Mouse (Mus musculus) spleen, postnatal 14 days (tissue): ENCODE results near the gene Gm45753.

ENCODE experiments used
- DNase-seq, 2 experiments: peaks; one replicate each; pipeline ENCODE4 v3.0.0; 2021 to 2022; ENCODE audit warnings: low spot score in 2 of 2

Gm45753 gene

GRCm38 (mm10) chr8:45274317-45274716 lies 33.9 kb downstream of the Gm45753 start:
- DNase-seq: no peak

DNA sequence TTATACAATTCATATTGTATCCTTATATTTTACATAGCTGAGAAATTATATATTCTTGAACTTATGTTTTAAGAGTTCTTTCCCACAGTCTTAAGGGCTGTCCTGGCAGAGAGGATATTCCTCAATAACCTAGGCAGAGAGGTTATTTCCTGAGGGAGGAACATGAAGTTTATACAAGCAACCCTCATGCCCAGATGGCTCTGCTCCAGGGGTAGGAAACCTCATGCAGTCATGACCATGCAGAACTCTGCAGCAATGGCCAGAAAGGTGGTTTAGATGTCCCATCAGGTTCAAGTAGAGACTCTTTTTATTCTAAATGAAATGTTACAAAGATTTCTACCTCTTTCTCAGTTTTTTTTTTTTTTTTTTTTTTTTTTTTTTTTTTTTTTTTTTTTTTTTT lies 39.2 kb downstream of the Gm45753 start:
- no peak for DNase-seq

GRCm38 (mm10) chr8:45268485-45268884 lies 39.8 kb downstream of the Gm45753 start:
- DNase-seq: no peak

DNA sequence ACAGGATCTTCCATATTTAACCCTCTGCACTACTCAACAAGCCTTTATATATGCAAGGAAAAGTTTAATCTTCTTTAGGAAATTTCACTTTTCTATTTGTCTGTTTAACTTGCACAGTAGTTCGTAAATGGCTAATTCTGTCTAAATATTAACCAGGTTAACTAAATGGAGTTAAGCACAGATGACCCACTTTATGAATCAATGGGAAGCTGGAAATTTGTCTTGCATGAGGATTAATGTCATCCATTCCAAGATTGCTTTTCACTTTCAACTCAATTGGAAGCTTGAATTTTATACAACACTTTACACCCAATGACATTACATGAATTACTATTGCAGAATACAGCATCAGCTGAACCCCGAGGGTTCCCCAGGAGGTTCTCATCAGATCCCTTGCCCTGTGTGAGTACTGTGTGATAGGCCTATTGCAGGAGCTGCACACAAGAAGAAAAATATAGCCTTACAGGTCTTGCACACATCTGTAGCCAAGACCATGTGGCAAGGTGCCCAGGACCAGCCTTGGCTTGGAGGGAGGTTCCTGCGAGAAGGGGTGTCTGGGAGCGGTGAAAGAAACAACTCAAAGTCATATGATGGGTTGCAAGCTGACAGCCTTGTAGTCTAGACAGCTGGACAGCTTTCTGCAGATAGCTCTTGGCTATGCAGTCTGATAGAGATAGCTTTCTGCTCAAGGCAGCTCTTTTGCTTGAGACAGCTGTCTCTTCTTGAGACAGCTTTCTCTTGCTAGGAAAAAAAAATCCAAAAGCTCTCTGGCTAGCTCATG lies 40.5 kb downstream of the Gm45753 start:
- no peak for DNase-seq

DNA sequence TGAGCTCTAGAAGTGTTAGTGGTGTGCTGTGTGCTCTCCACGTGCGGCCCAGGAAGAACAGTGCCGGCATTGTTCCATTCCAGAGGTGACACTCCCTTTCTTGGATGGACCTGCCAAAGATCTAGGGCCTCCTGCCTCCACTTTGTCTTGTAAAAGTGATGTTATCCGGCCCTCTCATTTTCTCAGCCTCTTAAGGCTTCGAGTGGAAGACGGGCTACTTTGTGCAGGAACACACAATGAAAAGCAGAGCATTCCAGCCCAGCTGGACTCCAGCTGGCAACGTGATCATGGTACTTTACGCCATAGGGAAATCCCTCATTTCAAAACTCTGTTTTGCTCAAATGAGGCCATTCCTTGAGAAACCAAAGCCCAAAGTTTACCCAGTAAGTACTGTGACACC lies 41.3 kb downstream of the Gm45753 start:
- DNase-seq: no peak

- no peak for DNase-seq
Measured at GRCm38 (mm10) chr8:45264918-45265317, 43.3 kb downstream of the Gm45753 start.

DNA sequence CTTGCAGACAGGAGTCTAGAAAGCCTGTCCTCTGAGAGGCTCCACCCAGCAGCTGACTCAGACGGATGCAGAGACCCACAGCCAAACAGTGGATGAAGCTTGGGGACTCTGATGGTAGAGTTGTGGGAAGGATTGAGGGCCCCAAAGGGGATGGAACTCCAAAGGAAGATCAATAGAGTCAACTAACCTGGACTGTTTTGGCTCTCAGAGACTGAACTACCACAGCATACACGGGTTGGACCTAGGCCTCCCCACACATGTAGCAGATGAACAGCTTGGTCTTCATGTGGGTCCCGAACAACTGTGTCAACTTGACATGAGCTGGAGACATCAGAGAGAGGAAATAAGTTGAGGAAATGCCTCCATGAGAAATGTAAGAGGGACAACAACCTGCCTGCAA lies 45.4 kb downstream of the Gm45753 start:
- no peak for DNase-seq

GRCm38 (mm10) chr8:45261920-45262319 lies 46.3 kb downstream of the Gm45753 start, which contains the start of gene F11:
TSS of gene F11 (minus strand) at chr8:45262031.
- no peak for DNase-seq

DNA sequence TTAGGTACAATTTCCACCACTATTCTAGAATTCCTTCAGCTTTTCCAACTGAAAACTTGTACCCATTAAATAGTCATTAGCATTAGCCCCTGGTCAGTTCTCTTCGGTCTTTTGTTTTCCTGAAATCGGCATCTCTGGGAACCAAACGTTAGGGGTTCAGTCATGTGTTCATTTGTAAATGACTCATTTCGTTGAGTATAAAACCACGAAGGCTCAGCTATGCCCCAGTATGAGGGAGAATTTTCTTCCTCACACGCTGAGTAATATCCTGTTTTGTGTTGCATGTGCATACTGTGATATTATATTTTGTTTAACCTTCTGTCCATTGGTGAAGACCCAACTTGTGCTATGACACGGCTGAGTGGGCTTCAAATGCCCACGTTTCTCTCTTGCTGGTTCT lies 49.8 kb downstream of the Gm45753 start:
- DNase-seq: no peak

GRCm38 (mm10) chr8:45255040-45255439 lies 53.2 kb downstream of the Gm45753 start:
- DNase-seq: no peak

DNA sequence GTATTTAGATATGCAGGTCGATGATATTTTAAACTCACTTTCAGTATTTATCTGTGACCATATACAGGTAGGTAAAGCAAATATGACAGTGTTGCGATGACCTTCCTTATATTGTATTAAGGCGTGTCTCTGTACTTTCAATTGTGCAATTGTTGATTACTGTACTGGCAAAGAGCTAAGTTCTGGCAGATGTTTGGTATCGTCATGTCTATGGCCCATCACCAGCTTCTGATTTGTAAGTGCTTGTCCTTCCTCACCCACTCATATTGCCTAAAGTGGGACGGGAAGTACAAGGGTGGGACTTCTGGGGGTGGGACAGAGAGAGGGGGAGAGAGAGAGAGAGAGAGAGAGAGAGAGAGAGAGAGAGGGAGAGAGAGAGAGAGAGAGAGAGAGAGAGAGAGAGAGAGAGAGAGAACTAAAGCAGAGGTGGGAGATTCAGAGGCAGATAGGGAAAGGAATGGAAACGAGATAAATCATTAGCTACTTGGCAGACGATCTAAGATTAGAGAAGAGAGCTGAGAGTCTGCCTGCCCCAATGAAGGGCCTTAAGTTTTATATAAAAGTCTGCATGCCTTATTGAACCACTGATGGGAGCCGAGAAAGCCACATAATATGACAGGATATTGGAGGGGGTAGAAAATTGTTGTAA lies 53.9 kb downstream of the Gm45753 start:
- DNase-seq: no peak

GRCm38 (mm10) chr8:45253586-45253985 lies 54.7 kb downstream of the Gm45753 start:
- no peak for DNase-seq

- no peak for DNase-seq
Measured at GRCm38 (mm10) chr8:45253111-45253510, 55.2 kb downstream of the Gm45753 start.

- DNase-seq: no peak
Measured at GRCm38 (mm10) chr8:45246307-45246706, 62.0 kb downstream of the Gm45753 start.

GRCm38 (mm10) chr8:45239363-45239762 lies 68.9 kb downstream of the Gm45753 start:
- DNase-seq: no peak

GRCm38 (mm10) chr8:45238282-45238681 lies 70.0 kb downstream of the Gm45753 start:
- DNase-seq: no peak

DNA sequence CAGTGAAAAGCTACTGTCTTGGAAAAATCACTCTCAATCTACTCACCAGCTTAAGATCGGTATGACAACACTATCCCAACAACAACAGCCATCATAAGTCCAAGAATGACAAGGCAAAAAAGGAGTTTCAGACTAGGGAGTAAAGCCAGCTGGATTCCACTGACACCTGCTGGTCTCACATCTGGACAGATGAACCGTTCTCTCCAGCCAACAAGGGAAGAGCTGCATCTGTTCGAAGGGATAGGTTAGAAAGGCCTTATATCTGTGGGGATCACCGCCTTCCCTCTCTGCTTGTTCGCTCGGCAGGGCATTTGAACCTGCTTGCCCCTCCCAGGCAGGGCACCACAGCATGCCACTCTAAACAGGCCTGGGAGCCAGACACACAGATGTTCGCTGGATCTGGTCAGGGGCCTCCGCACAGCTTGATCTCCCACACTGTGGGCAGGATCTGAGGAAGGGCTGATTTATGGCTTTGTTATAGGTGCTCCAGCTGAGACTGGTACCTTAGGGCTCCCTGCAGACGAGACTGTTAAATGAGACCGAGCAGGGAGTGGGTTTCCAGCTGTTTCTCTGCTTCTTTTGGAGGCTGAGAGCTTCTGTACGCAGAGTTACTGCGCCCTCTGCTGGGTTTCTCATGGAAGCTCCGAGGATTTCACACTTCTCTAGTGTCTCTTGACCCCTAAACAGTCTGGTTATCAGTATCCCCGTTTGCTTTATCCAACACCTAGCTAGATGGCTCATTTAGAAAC lies 71.9 kb downstream of the Gm45753 start:
- no peak for DNase-seq

- no peak for DNase-seq
Measured at GRCm38 (mm10) chr8:45235228-45235627, 73.0 kb downstream of the Gm45753 start.

DNA sequence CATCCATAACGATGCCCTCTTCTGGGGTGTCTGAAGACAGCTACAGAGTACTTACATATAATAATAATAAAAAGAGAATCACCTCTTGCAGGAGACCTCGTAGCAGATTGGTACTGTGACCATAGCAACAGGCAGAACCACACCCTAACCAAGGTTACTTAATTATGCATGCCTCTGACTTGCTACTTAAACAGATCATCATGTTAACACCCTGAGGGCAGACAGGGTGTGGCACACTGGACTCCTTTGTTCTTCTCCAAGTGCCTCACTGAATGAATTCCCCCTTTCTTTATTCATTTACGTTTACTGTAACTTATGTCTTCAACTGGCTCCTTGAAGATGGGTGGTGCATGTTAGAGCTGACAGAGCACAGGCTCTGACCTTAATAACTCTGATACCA lies 75.0 kb downstream of the Gm45753 start:
- DNase-seq: no peak
